In the genomic region with DNA sequence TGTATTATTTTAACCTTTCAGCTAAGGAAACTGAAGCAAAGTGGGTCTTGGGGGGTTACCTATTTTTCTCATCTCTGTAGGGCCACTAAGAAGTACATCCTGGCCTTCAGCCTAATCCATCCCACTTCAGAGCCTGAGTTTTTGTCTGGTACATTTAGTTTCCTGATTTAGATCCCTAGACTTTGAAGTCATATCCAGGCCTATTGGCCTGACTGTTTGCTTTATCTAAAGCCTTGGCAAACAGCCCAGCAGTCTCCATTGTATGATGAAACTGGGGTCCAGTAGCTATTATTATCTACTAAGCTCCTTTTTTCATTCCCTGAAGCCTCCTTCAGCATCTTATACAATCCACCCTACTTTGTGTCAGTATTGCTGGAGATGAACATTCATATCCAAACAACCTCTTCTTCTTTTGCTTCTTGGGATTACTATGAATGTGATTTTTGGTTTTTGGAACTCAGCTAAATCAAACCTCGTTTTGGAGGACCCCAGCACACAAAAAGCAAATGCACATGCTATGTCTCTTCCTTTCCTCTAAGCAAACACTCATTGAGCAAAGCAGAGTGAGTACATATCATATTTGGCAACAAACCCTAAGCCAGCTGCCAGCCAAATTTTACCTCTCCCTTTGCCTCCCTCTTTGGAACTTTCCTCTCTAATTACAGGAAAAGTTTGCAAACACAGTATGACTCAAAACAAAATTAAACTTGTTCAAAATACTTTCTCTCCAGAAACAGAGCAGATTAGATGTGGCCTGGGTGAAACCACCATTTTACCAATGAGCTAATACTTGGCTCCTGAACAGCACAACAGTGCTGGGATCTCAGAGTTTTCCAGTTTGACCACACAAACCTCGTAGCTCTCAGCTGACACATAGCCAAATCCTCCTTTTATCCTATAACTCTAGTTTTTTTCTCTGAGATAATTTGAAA, we compare ENCODE assay signal across 9 mouse cellular contexts.
DNase-seq lines count a peak whose midpoint lies in the region; ATAC-seq lines count a peak whose summit lies in the region.
"Had no signal": no experiment of that assay in that cellular context is flagged by ENCODE, and none has a peak within 500 bp of the region (broad histone marks: within the 10 kb centered on the region; RNA-seq: fewer than 3 reads in every experiment).

No protein-coding gene starts in this region.

- H3K27me3 ChIP-seq in heart, embryonic 10.5 days (ENCODE audit: insufficient read depth, poor library complexity, severe bottlenecking), result no peaks in the 10 kb centered on the region
- no peaks in the 10 kb centered on the region for H3K27me3 ChIP-seq in intestine, embryonic 16.5 days (replicated peaks; ENCODE audit: control insufficient read depth, insufficient read depth, low read length)

- peak; percentile 96 for DNase-seq in heart, adult 11 months
- DNase-seq in heart, embryonic 10.5 days (ENCODE audit: low spot score), result no peak
- peak; percentile 16 for DNase-seq in right cerebral cortex, postnatal 4 days
- no peak for DNase-seq in right cerebral cortex, postnatal 14 days
- DNase-seq in testis, postnatal 14 days (ENCODE audit: low spot score), result peak; percentile 25
- DNase-seq in c-Kit-positive CD71-positive TER-119-positive erythroid progenitor cells, embryonic 14.5 days (ENCODE audit: low spot score), result no peak
- DNase-seq: right cerebral cortex, postnatal 25 days had no signal

- no peak overlapping the region for H3K9ac ChIP-seq in intestine, embryonic 16.5 days (ENCODE audit: low read depth, low read length)

- H3K4me2 ChIP-seq in intestine, embryonic 16.5 days (ENCODE audit: low read depth, low read length), result no peak overlapping the region

- 74% methylated on average over 2 of the region's 2 CpGs for WGBS in heart, embryonic 10.5 days
- 38% methylated on average over 2 of the region's 2 CpGs for WGBS in intestine, embryonic 16.5 days

- ATAC-seq in intestine, embryonic 16.5 days, result peak; percentile 55; the same call in 1 of the 2 replicates
- ATAC-seq in CD4-positive, CD25-positive, alpha-beta regulatory T cell, adult 4 months, result no peak

- H3K4me1 ChIP-seq in heart, embryonic 10.5 days, result no peaks in the 10 kb centered on the region
- no peaks in the 10 kb centered on the region for H3K4me1 ChIP-seq in intestine, embryonic 16.5 days (ENCODE audit: control insufficient read depth, insufficient read depth, low read length)

- H3K9me3 ChIP-seq in heart, embryonic 10.5 days, result no peaks in the 10 kb centered on the region
- H3K9me3 ChIP-seq in intestine, embryonic 16.5 days (ENCODE audit: control insufficient read depth, low read length), result no peaks in the 10 kb centered on the region

- no peaks in the 10 kb centered on the region for H3K36me3 ChIP-seq in heart, embryonic 10.5 days
- H3K36me3 ChIP-seq in intestine, embryonic 16.5 days (ENCODE audit: control insufficient read depth, insufficient read depth, low read length), result no peaks in the 10 kb centered on the region

- no peak overlapping the region for H3K27ac ChIP-seq in heart, embryonic 10.5 days
- H3K27ac ChIP-seq in intestine, embryonic 16.5 days (ENCODE audit: low read length), result peak overlapping the region; percentile 52; the same call in 1 of the 2 replicates

- H3K4me3 ChIP-seq in heart, embryonic 10.5 days, result no peak overlapping the region
- H3K4me3 ChIP-seq in intestine, embryonic 16.5 days (ENCODE audit: low read length), result no peak overlapping the region

Comparison
In these comparisons a context has a peak if more than half of its experiments do, and no peak if none do; other contexts are left out.
1. DNase-seq: peak in heart, adult 11 months (single experiment), right cerebral cortex, postnatal 4 days (single experiment) and testis, postnatal 14 days (single experiment); none in heart, embryonic 10.5 days (single experiment), right cerebral cortex, postnatal 14 days (single experiment) and c-Kit-positive CD71-positive TER-119-positive erythroid progenitor cells, embryonic 14.5 days (single experiment).